In genomic region chr4:139250043-139250442, GRCm38 (mm10) we compare ENCODE assay signal across 11 mouse cellular contexts. TPM values are rescaled to one million over a fixed set of nuclear protein-coding genes. Genes with fewer than 3 reads are reported as not detected.
DNase-seq lines count a peak whose midpoint lies in the region; ATAC-seq and TF ChIP-seq lines count a peak whose summit lies in the region.
"Had no signal": no experiment of that assay in that cellular context is flagged by ENCODE, and none has a peak within 500 bp of the region (broad histone marks: within the 10 kb centered on the region; RNA-seq: fewer than 3 reads in every experiment).

No protein-coding gene starts in this region.

- H3K36me3 ChIP-seq in forebrain, embryonic 10.5 days (replicated peaks) = peaks cover 12% of the 10 kb centered on the region
- H3K36me3 ChIP-seq in forebrain, embryonic 16.5 days (ENCODE audit: control insufficient read depth, insufficient read depth) = no peaks in the 10 kb centered on the region
- H3K36me3 ChIP-seq in thymus, adult 2 months (ENCODE audit: control insufficient read depth, insufficient read depth, low read length) = no peaks in the 10 kb centered on the region
- H3K36me3 ChIP-seq: neural tube, embryonic 15.5 days had no signal

- no peak for DNase-seq in forebrain, embryonic 10.5 days (ENCODE audit: extremely low spot score, low spot score)
- DNase-seq in thymus, adult 2 months = no peak
- DNase-seq in thymus, postnatal 10 days (ENCODE audit: low spot score in 2 of 2) = no peak
- DNase-seq in lung, adult 2 months = peak; percentile 29
- DNase-seq in cerebellum, adult 9-10 months = no peak
- DNase-seq in gastrocnemius, postnatal 10 days = no peak
- DNase-seq in spleen, adult 12 weeks (ENCODE audit: low spot score) = no peak
- DNase-seq: heart, postnatal 14 days had no signal

- ATAC-seq in forebrain, embryonic 16.5 days = no peak

- WGBS in forebrain, embryonic 10.5 days = 73% methylated on average over 5 of the region's 5 CpGs
- 71% methylated on average over 5 of the region's 5 CpGs for WGBS in forebrain, embryonic 16.5 days
- WGBS in thymus, adult 2 months = 88% methylated on average over 5 of the region's 5 CpGs
- 44% methylated on average over 5 of the region's 5 CpGs for WGBS in lung, adult 2 months

- H3K4me1 ChIP-seq in forebrain, embryonic 10.5 days = peaks cover 86% of the 10 kb centered on the region
- peaks cover 29% of the 10 kb centered on the region for H3K4me1 ChIP-seq in forebrain, embryonic 16.5 days (replicated peaks; ENCODE audit: control insufficient read depth, insufficient read depth, low read length)
- peaks cover 7% of the 10 kb centered on the region; the same call in 1 of the 2 replicates for H3K4me1 ChIP-seq in thymus, adult 2 months (replicated peaks; ENCODE audit: control insufficient read depth, insufficient read depth, low read length)
- H3K4me1 ChIP-seq in lung, adult 2 months (ENCODE audit: control insufficient read depth, insufficient read depth, low read length) = peaks cover 13% of the 10 kb centered on the region

- peak overlapping the region; percentile 78 for H3K27ac ChIP-seq in forebrain, embryonic 10.5 days
- no peak overlapping the region for H3K27ac ChIP-seq in forebrain, embryonic 16.5 days (ENCODE audit: low read length)
- 0 out of 2 replicates have a peak overlapping the region, but pooled peaks have one; percentile 17 for H3K27ac ChIP-seq in thymus, adult 2 months (ENCODE audit: control insufficient read depth, insufficient read depth, low read length)
- H3K27ac ChIP-seq: neural tube, embryonic 15.5 days had no signal

- no peak overlapping the region for H3K4me2 ChIP-seq in forebrain, embryonic 16.5 days (ENCODE audit: low read length)
- H3K4me2 ChIP-seq: midbrain, embryonic 11.5 days; neural tube, embryonic 15.5 days had no signal

- H3K9me3 ChIP-seq in forebrain, embryonic 10.5 days = no peaks in the 10 kb centered on the region
- no peaks in the 10 kb centered on the region for H3K9me3 ChIP-seq in forebrain, embryonic 16.5 days (ENCODE audit: control insufficient read depth, low read length)
- H3K9me3 ChIP-seq: neural tube, embryonic 15.5 days had no signal

- TF ChIP-seq POLR2A in thymus, adult 2 months (IDR thresholded peaks at IDR 0.05; ENCODE audit: control insufficient read depth, extremely low read depth, insufficient read depth, low read length, poor library complexity) = no peak
- TF ChIP-seq POLR2A in lung, adult 2 months (IDR thresholded peaks at IDR 0.05; ENCODE audit: borderline replicate concordance, extremely low read depth, low read depth, low read length) = no peak

- H3K9ac ChIP-seq in forebrain, embryonic 16.5 days (replicated peaks; ENCODE audit: low read depth, low read length) = no peak overlapping the region
- H3K9ac ChIP-seq: neural tube, embryonic 15.5 days had no signal

- H3K4me3 ChIP-seq in forebrain, embryonic 10.5 days = no peak overlapping the region
- H3K4me3 ChIP-seq in forebrain, embryonic 16.5 days (replicated peaks; ENCODE audit: low read length) = no peak overlapping the region
- H3K4me3 ChIP-seq in thymus, adult 2 months (ENCODE audit: control insufficient read depth, insufficient read depth, low read length) = no peak overlapping the region
- no peak overlapping the region for H3K4me3 ChIP-seq in lung, adult 2 months (replicated peaks; ENCODE audit: extremely low read depth, low read depth, low read length)
- H3K4me3 ChIP-seq: neural tube, embryonic 15.5 days had no signal

- TF ChIP-seq CTCF in thymus, adult 2 months (IDR thresholded peaks at IDR 0.05; ENCODE audit: borderline replicate concordance, control insufficient read depth, extremely low read depth, insufficient read depth, low read length, poor library complexity) = no peak
- TF ChIP-seq CTCF in lung, adult 2 months (IDR thresholded peaks at IDR 0.05; ENCODE audit: insufficient read depth, low read length) = no peak

- H3K27me3 ChIP-seq in forebrain, embryonic 10.5 days (ENCODE audit: poor library complexity, severe bottlenecking) = no peaks in the 10 kb centered on the region
- H3K27me3 ChIP-seq in forebrain, embryonic 16.5 days (replicated peaks; ENCODE audit: control insufficient read depth, insufficient read depth, low read length) = no peaks in the 10 kb centered on the region
- no peaks in the 10 kb centered on the region for H3K27me3 ChIP-seq in thymus, adult 2 months (ENCODE audit: control insufficient read depth, insufficient read depth, low read length)
- H3K27me3 ChIP-seq: neural tube, embryonic 15.5 days had no signal

RNA-seq across cellular contexts. Expression of gene Capzb, which starts 57.3 kb away (rescaled TPM):
- polyA plus RNA-seq in forebrain, embryonic 10.5 days (2016; fragmentation: Nextera tagmentation; extraction: Ambion mirVana) = 340 and 360 TPM in 2 replicates
- 311 and 321 TPM in 2 replicates for polyA plus RNA-seq in forebrain, embryonic 16.5 days (2015; fragmentation: Nextera tagmentation; extraction: Ambion mirVana)
- polyA plus RNA-seq in thymus, adult 2 months (2012; rRNA removed) = 167 and 213 TPM in 2 replicates
- polyA plus RNA-seq in lung, adult 2 months (2012; rRNA removed) = 152 and 172 TPM in 2 replicates
- total RNA-seq in gastrocnemius, postnatal 10 days (2021) = 100 to 1,000 TPM; 576 to 632 TPM
